Mouse (Mus musculus): ENCODE results near the gene Zfp974. TPM values are rescaled to one million over a fixed set of nuclear protein-coding genes. Genes with fewer than 3 reads are reported as not detected.
A peak's percentile ranks its signal among the peaks of the same experiment; 100 is the strongest.
"Not testable (repeated sequence)": the region's sequence is repeated elsewhere in the genome, so short reads cannot be mapped to it uniquely, and the experiment has no call there.

The Zfp974 gene
- polyA plus RNA-seq, 1 experiment from 2014 or later: 11.9 TPM

DNA sequence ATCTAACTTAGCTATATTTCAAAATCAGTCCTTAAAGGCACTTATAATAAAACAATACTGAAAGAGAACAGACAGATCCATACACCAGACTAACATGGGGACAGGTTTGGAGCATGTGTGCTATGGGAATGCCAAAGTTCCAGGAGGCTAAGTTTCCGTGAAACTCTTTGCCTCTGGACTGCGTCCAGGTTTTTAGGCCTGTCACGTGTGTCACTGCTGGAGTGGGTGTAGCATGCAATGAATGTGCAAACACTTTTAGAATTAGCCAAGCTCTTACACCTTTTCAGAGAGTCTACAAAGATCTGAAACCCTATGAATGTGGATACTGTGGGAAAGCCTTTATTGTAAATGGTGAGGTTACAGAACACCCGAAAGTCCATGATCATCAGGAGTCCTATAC, 47.5 kb downstream of the Zfp974 start:
- Histone ChIP-seq H3K4me1 (ENCODE audit: insufficient read depth, low read length) (no peaks in the 10 kb centered on the region), H3K36me3 (ENCODE audit: insufficient read depth, low read length) (peaks cover 64% of the 10 kb centered on the region)
- no peak for ATAC-seq (ENCODE audit: low FRiP score, low TSS enrichment)

DNA sequence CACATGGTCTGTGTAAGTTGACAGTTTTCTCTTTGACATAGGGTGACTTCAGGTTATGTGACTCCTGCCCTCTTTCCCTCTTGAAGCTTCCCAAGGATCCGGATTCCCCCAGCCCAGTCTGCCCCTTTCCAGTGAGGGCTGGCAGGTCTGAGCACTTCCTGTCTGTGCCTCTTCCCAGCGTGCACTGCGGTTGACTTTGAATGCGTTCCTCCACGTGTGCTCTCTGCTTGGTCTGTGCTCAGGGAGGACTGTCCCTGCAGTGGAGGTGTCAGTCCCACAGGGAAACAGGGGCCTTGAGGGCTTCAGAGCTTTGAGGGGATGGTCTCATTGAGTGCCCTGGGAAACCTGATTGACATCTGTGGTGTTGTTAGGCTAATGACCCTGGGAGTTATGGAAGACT, 66.7 kb downstream of the Zfp974 start:
- not testable (repeated sequence) for H3K4me3 ChIP-seq (ENCODE audit: low read length); H3K9me3 ChIP-seq (ENCODE audit: low read length); H3K27ac ChIP-seq (ENCODE audit: low read length); H3K27me3 ChIP-seq (ENCODE audit: insufficient read depth, low read length); H3K4me2 ChIP-seq (replicated peaks; ENCODE audit: low read depth, low read length); H3K9ac ChIP-seq (replicated peaks; ENCODE audit: low read length); H3K4me1 ChIP-seq (ENCODE audit: insufficient read depth, low read length); ATAC-seq (ENCODE audit: low FRiP score, low TSS enrichment)
- WGBS: 79% methylated on average over 5 of the region's 5 CpGs
- H3K36me3 ChIP-seq (ENCODE audit: insufficient read depth, low read length): peaks cover 30% of the 10 kb centered on the region

More for the DNA sequence above, 47.5 kb downstream of the Zfp974 start:
- H3K9me3 ChIP-seq (ENCODE audit: low read length): peaks cover 26% of the 10 kb centered on the region
- H3K27me3 ChIP-seq (ENCODE audit: insufficient read depth, low read length): no peaks in the 10 kb centered on the region
- no peak overlapping the region for H3K9ac ChIP-seq (replicated peaks; ENCODE audit: low read length)
- 93% methylated on average over 4 of the region's 4 CpGs for WGBS
- no peak overlapping the region for H3K4me3 ChIP-seq (ENCODE audit: low read length)
- no peak overlapping the region for H3K27ac ChIP-seq (ENCODE audit: low read length)
- no peak overlapping the region for H3K4me2 ChIP-seq (replicated peaks; ENCODE audit: low read depth, low read length)

DNA sequence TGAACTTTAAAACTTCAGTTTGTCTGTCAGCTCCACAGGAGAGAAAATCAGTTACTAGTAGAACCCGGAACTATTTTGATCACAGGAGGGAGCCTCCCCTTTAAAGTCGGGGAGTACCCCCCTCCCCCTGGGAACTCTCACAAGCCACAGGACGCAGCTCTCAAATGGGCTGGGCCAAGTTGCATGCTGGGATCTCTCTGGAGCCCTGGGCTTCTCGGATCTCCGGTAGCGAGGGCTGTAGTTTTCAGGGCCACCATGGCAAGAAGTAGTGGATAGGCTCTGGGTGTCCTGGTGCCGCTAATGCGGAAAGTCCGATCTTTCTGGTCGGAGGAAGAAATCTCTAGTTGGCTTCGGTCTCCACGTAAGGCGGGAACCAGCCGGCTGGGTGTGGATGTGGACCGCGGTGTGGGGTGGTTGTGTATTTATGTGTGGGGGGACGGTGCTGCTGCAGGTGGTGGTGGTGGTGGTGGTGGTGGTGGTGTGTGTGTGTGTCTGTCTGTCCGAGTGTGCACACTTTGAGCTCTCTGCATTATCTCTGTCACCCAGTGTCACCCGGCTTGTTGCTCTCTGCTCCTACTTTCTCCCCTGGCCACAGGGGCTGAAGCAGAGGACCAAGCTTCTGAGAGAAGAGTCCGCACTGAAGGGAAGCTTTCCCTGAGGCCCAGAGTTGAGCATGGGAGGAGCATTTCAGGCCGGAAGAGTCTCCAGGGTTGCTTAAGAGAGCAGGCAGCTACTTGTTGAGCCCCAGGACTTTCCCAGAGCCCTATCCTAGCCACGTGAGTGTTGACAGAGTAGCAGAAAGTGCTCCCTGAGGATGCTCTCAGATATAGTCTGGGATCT, 68.6 kb downstream of the Zfp974 start:
- H3K4me2 ChIP-seq (replicated peaks; ENCODE audit: low read depth, low read length): peak overlapping the region; percentile 58
- no peaks in the 10 kb centered on the region for H3K9me3 ChIP-seq (ENCODE audit: low read length)
- peaks cover 6% of the 10 kb centered on the region; the same call in 1 of the 2 replicates for H3K4me1 ChIP-seq (ENCODE audit: insufficient read depth, low read length)
- peaks cover 17% of the 10 kb centered on the region; the same call in 1 of the 2 replicates for H3K36me3 ChIP-seq (ENCODE audit: insufficient read depth, low read length)
- H3K4me3 ChIP-seq (ENCODE audit: low read length): peak overlapping the region; percentile 70
- peak overlapping the region; percentile 83 for H3K27ac ChIP-seq (ENCODE audit: low read length)
- peak overlapping the region; percentile 76 for H3K9ac ChIP-seq (replicated peaks; ENCODE audit: low read length)
- ATAC-seq (ENCODE audit: low FRiP score, low TSS enrichment): peak; percentile 95
- H3K27me3 ChIP-seq (ENCODE audit: insufficient read depth, low read length): no peaks in the 10 kb centered on the region
- WGBS: 0% methylated on average over 22 of the region's 22 CpGs

DNA sequence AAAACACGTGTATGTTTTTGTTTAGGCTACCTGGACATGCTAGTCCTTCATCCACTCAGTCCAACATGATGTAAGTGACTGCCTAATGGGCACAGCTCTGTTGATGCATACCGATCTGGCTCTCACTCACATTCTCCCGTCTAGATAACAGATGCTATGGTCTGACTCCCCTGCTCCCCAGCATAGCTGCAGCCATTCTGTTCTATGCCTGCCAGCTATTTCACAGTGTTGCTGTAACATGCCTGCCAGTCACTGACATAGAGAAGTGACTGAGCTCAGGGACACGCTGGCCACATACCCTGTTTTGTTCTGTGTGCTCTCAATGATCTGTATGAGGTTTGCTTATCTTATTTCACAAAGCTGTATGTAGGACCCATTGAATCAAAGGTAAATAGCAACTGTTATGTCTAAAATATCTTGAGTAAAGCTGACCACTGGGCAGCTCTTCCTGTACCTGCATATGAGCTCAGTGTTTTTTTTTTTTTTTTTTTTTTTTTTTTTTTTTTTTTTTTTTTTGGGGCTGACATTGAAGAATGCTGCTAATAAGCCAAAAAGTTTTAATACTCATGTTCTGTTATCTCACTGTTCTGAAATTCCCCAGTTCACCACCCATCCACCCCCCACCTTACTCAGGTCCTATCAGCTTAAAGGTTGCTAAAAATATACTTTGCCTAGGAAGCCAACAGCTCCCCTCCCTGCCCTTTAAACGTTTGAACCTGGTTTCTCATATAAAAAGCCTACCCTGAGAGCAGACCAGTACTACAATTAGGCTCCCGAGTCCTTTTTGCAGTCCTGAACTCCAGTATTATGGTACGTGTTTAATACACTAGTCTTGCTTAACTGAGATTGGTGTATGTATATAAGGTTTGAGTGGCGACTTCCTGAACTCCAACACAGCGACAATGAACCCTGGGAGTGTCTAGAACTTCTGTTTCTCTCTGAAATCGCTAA, 69.7 kb downstream of the Zfp974 start:
- Histone ChIP-seq H3K27me3 (ENCODE audit: insufficient read depth, low read length) (no peaks in the 10 kb centered on the region), H3K4me1 (ENCODE audit: insufficient read depth, low read length) (peaks cover 6% of the 10 kb centered on the region; the same call in 1 of the 2 replicates), H3K9me3 (ENCODE audit: low read length) (no peaks in the 10 kb centered on the region), H3K9ac (replicated peaks; ENCODE audit: low read length) (peak overlapping the region; percentile 76), H3K36me3 (ENCODE audit: insufficient read depth, low read length) (peaks cover 10% of the 10 kb centered on the region; the same call in 1 of the 2 replicates), H3K4me2 (replicated peaks; ENCODE audit: low read depth, low read length) (peak overlapping the region; percentile 58), H3K27ac (ENCODE audit: low read length) (peak overlapping the region; percentile 83), H3K4me3 (ENCODE audit: low read length) (peak overlapping the region; percentile 70)
- ATAC-seq (ENCODE audit: low FRiP score, low TSS enrichment): peak; percentile 18
- 28% methylated on average over 10 of the region's 10 CpGs for WGBS

Other genes starting within 250 kb of the Zfp974 start
- 4.0 and 5.4 TPM in 2 replicates for gene Zfp607b, start 240.1 kb downstream of the Zfp974 start, polyA plus RNA-seq (2015; fragmentation: Nextera tagmentation; extraction: Ambion mirVana)
- gene Zfp60, start 198.1 kb downstream of the Zfp974 start, polyA plus RNA-seq (2015; fragmentation: Nextera tagmentation; extraction: Ambion mirVana): 36.8 and 45.6 TPM in 2 replicates
- gene Zfp626, start 122.3 kb downstream of the Zfp974 start, polyA plus RNA-seq (2015; fragmentation: Nextera tagmentation; extraction: Ambion mirVana): 1.8 and 2.5 TPM in 2 replicates
- gene Zfp59, start 90.9 kb downstream of the Zfp974 start, polyA plus RNA-seq (2015; fragmentation: Nextera tagmentation; extraction: Ambion mirVana): 9.1 and 9.6 TPM in 2 replicates
- 3.9 and 4.7 TPM in 2 replicates for gene Zfp607a, start 71.9 kb downstream of the Zfp974 start, polyA plus RNA-seq (2015; fragmentation: Nextera tagmentation; extraction: Ambion mirVana)
- 19.0 and 22.7 TPM in 2 replicates for gene Zfp780b, start 49.7 kb upstream of the Zfp974 start, polyA plus RNA-seq (2015; fragmentation: Nextera tagmentation; extraction: Ambion mirVana)
- 6.0 and 6.6 TPM in 2 replicates for gene Zfp850, start 84.7 kb upstream of the Zfp974 start, polyA plus RNA-seq (2015; fragmentation: Nextera tagmentation; extraction: Ambion mirVana)
- gene Psmc4, start 120.6 kb upstream of the Zfp974 start, polyA plus RNA-seq (2015; fragmentation: Nextera tagmentation; extraction: Ambion mirVana): 319 and 330 TPM in 2 replicates
- 0.42 and 0.69 TPM in 2 replicates for gene Fcgbp, start 141.8 kb upstream of the Zfp974 start, polyA plus RNA-seq (2015; fragmentation: Nextera tagmentation; extraction: Ambion mirVana)
- gene 9530053A07Rik, start 200.0 kb upstream of the Zfp974 start, polyA plus RNA-seq (2015; fragmentation: Nextera tagmentation; extraction: Ambion mirVana): not detected in 2 replicates
- 108 and 115 TPM in 2 replicates for gene Fbl, start 240.2 kb upstream of the Zfp974 start, polyA plus RNA-seq (2015; fragmentation: Nextera tagmentation; extraction: Ambion mirVana)